ENCODE assay signal across 15 mouse cellular contexts in genomic region chr14:55785195-55785594, GRCm38 (mm10). TPM values are rescaled to one million over a fixed set of nuclear protein-coding genes. Genes with fewer than 3 reads are reported as not detected.
DNase-seq lines count a peak whose midpoint lies in the region; ATAC-seq and TF ChIP-seq lines count a peak whose summit lies in the region.
"Had no signal": no experiment of that assay in that cellular context is flagged by ENCODE, and none has a peak within 500 bp of the region (broad histone marks: within the 10 kb centered on the region; RNA-seq: fewer than 3 reads in every experiment).

No protein-coding gene starts in this region.

- peaks cover 7% of the 10 kb centered on the region; the same call in 1 of the 2 replicates for H3K36me3 ChIP-seq in intestine, postnatal 0 days (ENCODE audit: control insufficient read depth, insufficient read depth)
- H3K36me3 ChIP-seq in intestine, embryonic 16.5 days (ENCODE audit: control insufficient read depth, insufficient read depth, low read length): no peaks in the 10 kb centered on the region
- peaks cover 10% of the 10 kb centered on the region for H3K36me3 ChIP-seq in heart, embryonic 13.5 days
- H3K36me3 ChIP-seq: forebrain, embryonic 15.5 days; hindbrain, embryonic 10.5 days; lung, embryonic 15.5 days had no signal

- WGBS in intestine, postnatal 0 days: 54% methylated on average over 6 of the region's 6 CpGs
- 44% methylated on average over 6 of the region's 6 CpGs for WGBS in intestine, embryonic 16.5 days
- WGBS in heart, embryonic 13.5 days: 28% methylated on average over 6 of the region's 6 CpGs

- no peak overlapping the region for H3K4me2 ChIP-seq in intestine, postnatal 0 days (replicated peaks; ENCODE audit: low read depth)
- no peak overlapping the region for H3K4me2 ChIP-seq in intestine, embryonic 16.5 days (ENCODE audit: low read depth, low read length)
- H3K4me2 ChIP-seq in heart, embryonic 13.5 days: peak overlapping the region; percentile 73; the same call in 1 of the 2 replicates
- H3K4me2 ChIP-seq: forebrain, embryonic 15.5 days had no signal

- no peak overlapping the region for H3K27ac ChIP-seq in intestine, postnatal 0 days (ENCODE audit: low read depth, low read length)
- H3K27ac ChIP-seq in intestine, embryonic 16.5 days (ENCODE audit: low read length): no peak overlapping the region
- H3K27ac ChIP-seq in heart, embryonic 13.5 days (replicated peaks): no peak overlapping the region
- H3K27ac ChIP-seq: forebrain, embryonic 15.5 days; hindbrain, embryonic 10.5 days; lung, embryonic 15.5 days had no signal

- no peak overlapping the region for H3K9ac ChIP-seq in intestine, postnatal 0 days (ENCODE audit: low read depth, low read length)
- H3K9ac ChIP-seq in intestine, embryonic 16.5 days (ENCODE audit: low read depth, low read length): no peak overlapping the region
- H3K9ac ChIP-seq in heart, embryonic 13.5 days: no peak overlapping the region
- H3K9ac ChIP-seq: forebrain, embryonic 15.5 days; lung, embryonic 15.5 days had no signal

- 0 out of 2 replicates have a peak, but pooled peaks cover 2% of the 10 kb centered on the region for H3K4me1 ChIP-seq in intestine, postnatal 0 days (replicated peaks; ENCODE audit: control insufficient read depth, insufficient read depth, low read length)
- peaks cover 17% of the 10 kb centered on the region for H3K4me1 ChIP-seq in intestine, embryonic 16.5 days (ENCODE audit: control insufficient read depth, insufficient read depth, low read length)
- H3K4me1 ChIP-seq in heart, embryonic 13.5 days: peaks cover 60% of the 10 kb centered on the region

- peak; percentile 2 for DNase-seq in testis, postnatal 14 days (ENCODE audit: low spot score)
- no peak for DNase-seq in testis, postnatal 10 days (ENCODE audit: low spot score)
- DNase-seq in thymus, postnatal 14 days: peak; percentile 52
- DNase-seq in left cerebral cortex, adult 18-20 months (ENCODE audit: low spot score in 2 of 2): no peak
- DNase-seq in Muller cell, postnatal 12 days (ENCODE audit: inconsistent ontology term): no peak
- DNase-seq: cerebellum, postnatal 25 days; layer of hippocampus, postnatal 36 days; right cerebral cortex, adult 18-20 months had no signal

- no peak for ATAC-seq in intestine, postnatal 0 days
- no peak for ATAC-seq in intestine, embryonic 16.5 days
- ATAC-seq in heart, embryonic 13.5 days (ENCODE audit: extremely low read depth, insufficient number of reproducible peaks, low FRiP score, low TSS enrichment): no peak
- ATAC-seq: forebrain, embryonic 15.5 days had no signal

- TF ChIP-seq CTCF in intestine, postnatal 0 days (IDR thresholded peaks at IDR 0.05; ENCODE audit: low read depth): peak; percentile 49

- no peaks in the 10 kb centered on the region for H3K9me3 ChIP-seq in intestine, postnatal 0 days (ENCODE audit: control insufficient read depth)
- no peaks in the 10 kb centered on the region for H3K9me3 ChIP-seq in intestine, embryonic 16.5 days (ENCODE audit: control insufficient read depth, low read length)
- no peaks in the 10 kb centered on the region for H3K9me3 ChIP-seq in heart, embryonic 13.5 days
- H3K9me3 ChIP-seq: forebrain, embryonic 15.5 days; hindbrain, embryonic 10.5 days; lung, embryonic 15.5 days had no signal

- H3K27me3 ChIP-seq in intestine, postnatal 0 days (replicated peaks; ENCODE audit: control insufficient read depth, insufficient read depth, low read length): peaks cover 11% of the 10 kb centered on the region; the same call in 1 of the 2 replicates
- H3K27me3 ChIP-seq in intestine, embryonic 16.5 days (replicated peaks; ENCODE audit: control insufficient read depth, insufficient read depth, low read length): no peaks in the 10 kb centered on the region
- peaks cover 88% of the 10 kb centered on the region for H3K27me3 ChIP-seq in heart, embryonic 13.5 days (replicated peaks)

- no peak overlapping the region for H3K4me3 ChIP-seq in intestine, postnatal 0 days (ENCODE audit: low read depth, low read length)
- no peak overlapping the region for H3K4me3 ChIP-seq in intestine, embryonic 16.5 days (ENCODE audit: low read length)
- H3K4me3 ChIP-seq in heart, embryonic 13.5 days: no peak overlapping the region
- H3K4me3 ChIP-seq: forebrain, embryonic 15.5 days; hindbrain, embryonic 10.5 days; lung, embryonic 15.5 days had no signal

RNA-seq across cellular contexts. Expression of gene Adcy4, which starts 1.3 kb away (rescaled TPM):
- 3.5 and 4.3 TPM in 2 replicates for polyA plus RNA-seq in intestine, postnatal 0 days (2015; fragmentation: Nextera tagmentation; extraction: Ambion mirVana)
- polyA plus RNA-seq in intestine, embryonic 16.5 days (2015; fragmentation: Nextera tagmentation; extraction: Ambion mirVana): 6.5 and 6.6 TPM in 2 replicates
- 17.7 TPM in 2 replicates for polyA plus RNA-seq in heart, embryonic 13.5 days (2015; fragmentation: Nextera tagmentation; extraction: Ambion mirVana)
- total RNA-seq in left cerebral cortex, adult 18-20 months (2021): 1 to 10 TPM; 4.9 to 8.6 TPM

RNA-seq across cellular contexts. Expression of gene Ripk3, which starts 3.5 kb away (rescaled TPM):
- polyA plus RNA-seq in intestine, postnatal 0 days (2015; fragmentation: Nextera tagmentation; extraction: Ambion mirVana): 39.2 and 47.3 TPM in 2 replicates
- 51.2 and 55.8 TPM in 2 replicates for polyA plus RNA-seq in intestine, embryonic 16.5 days (2015; fragmentation: Nextera tagmentation; extraction: Ambion mirVana)
- polyA plus RNA-seq in heart, embryonic 13.5 days (2015; fragmentation: Nextera tagmentation; extraction: Ambion mirVana): 18.8 and 20.6 TPM in 2 replicates
- total RNA-seq in left cerebral cortex, adult 18-20 months (2021): 1 to 10 TPM in 1 of 2 experiments, under 1 TPM in 1; 0.44 to 1.7 TPM

RNA-seq across cellular contexts. Expression of gene Ltb4r1, which starts 19.4 kb away (rescaled TPM):
- polyA plus RNA-seq in intestine, postnatal 0 days (2015; fragmentation: Nextera tagmentation; extraction: Ambion mirVana): 3.8 and 4.1 TPM in 2 replicates
- 1.0 and 1.1 TPM in 2 replicates for polyA plus RNA-seq in intestine, embryonic 16.5 days (2015; fragmentation: Nextera tagmentation; extraction: Ambion mirVana)
- polyA plus RNA-seq in heart, embryonic 13.5 days (2015; fragmentation: Nextera tagmentation; extraction: Ambion mirVana): 0.48 and 0.71 TPM in 2 replicates
- under 1 TPM in 1 of 2 experiments, not detected in 1; 0.33 TPM for total RNA-seq in left cerebral cortex, adult 18-20 months (2021)
- total RNA-seq: layer of hippocampus, postnatal 36 days had no signal
- polyA plus RNA-seq: forebrain, embryonic 15.5 days had no signal

RNA-seq across cellular contexts. Expression of gene Ltb4r2, which starts 24.0 kb away (rescaled TPM):
- polyA plus RNA-seq in intestine, postnatal 0 days (2015; fragmentation: Nextera tagmentation; extraction: Ambion mirVana): 6.7 and 9.0 TPM in 2 replicates
- polyA plus RNA-seq in intestine, embryonic 16.5 days (2015; fragmentation: Nextera tagmentation; extraction: Ambion mirVana): 0.35 and 0.82 TPM in 2 replicates
- polyA plus RNA-seq in heart, embryonic 13.5 days (2015; fragmentation: Nextera tagmentation; extraction: Ambion mirVana): 0.25 and 0.27 TPM in 2 replicates
- under 1 TPM; 0.26 to 0.52 TPM for total RNA-seq in left cerebral cortex, adult 18-20 months (2021)

RNA-seq across cellular contexts. Expression of gene Cideb, which starts 26.9 kb away (rescaled TPM):
- 366 and 385 TPM in 2 replicates for polyA plus RNA-seq in intestine, postnatal 0 days (2015; fragmentation: Nextera tagmentation; extraction: Ambion mirVana)
- 118 and 152 TPM in 2 replicates for polyA plus RNA-seq in intestine, embryonic 16.5 days (2015; fragmentation: Nextera tagmentation; extraction: Ambion mirVana)
- 1.2 and 2.1 TPM in 2 replicates for polyA plus RNA-seq in heart, embryonic 13.5 days (2015; fragmentation: Nextera tagmentation; extraction: Ambion mirVana)
- total RNA-seq in left cerebral cortex, adult 18-20 months (2021): 1 to 10 TPM; 2.3 to 2.4 TPM
- polyA plus RNA-seq: hindbrain, embryonic 10.5 days; testis, adult 2 months had no signal

Comparison
In these comparisons a context has a peak if more than half of its experiments do, and no peak if none do; other contexts are left out.
1. DNase-seq: peak in testis, postnatal 14 days (single experiment) and thymus, postnatal 14 days (single experiment); none in testis, postnatal 10 days (single experiment), left cerebral cortex, adult 18-20 months (0 of 2) and Muller cell, postnatal 12 days (single experiment).